Mouse (Mus musculus) brown adipose tissue, adult 24 weeks (tissue): ENCODE measurements around the gene Eef1b2. TPM values are rescaled to one million over a fixed set of nuclear protein-coding genes. Genes with fewer than 3 reads are reported as not detected.

ENCODE experiments used
- H3K27ac ChIP-seq: fragments of 200-500 bp; replicated peaks from 2 replicates; pipeline ENCODE4 v1.5.1; 2012; ENCODE audit warnings: low read depth, mild to moderate bottlenecking, low read length
- H3K4me1 ChIP-seq: fragments of 200-500 bp; 2 replicates; pipeline ENCODE4 v1.6.1; 2012; ENCODE audit warnings: low read length, mixed read lengths; ENCODE audit not compliant: control insufficient read depth, insufficient read depth, insufficient read length
- H3K4me3 ChIP-seq: fragments of 200-500 bp; 2 replicates; pipeline ENCODE4 v1.5.1; 2012; ENCODE audit warnings: low read depth, mild to moderate bottlenecking, low read length, moderate library complexity; ENCODE audit not compliant: insufficient read depth
- polyA plus RNA-seq: library from polyadenylated mRNA; stranded (reverse); fragments of >200 nt; gene quantifications from 2 replicates; pipeline ENCODE4 v1.2.4, GENCODE M21; 2012; ENCODE audit not compliant: missing spikeins, insufficient read depth, insufficient read length

Gene Eef1b2
- polyA plus RNA-seq, 1 experiment = 463 TPM

DNA sequence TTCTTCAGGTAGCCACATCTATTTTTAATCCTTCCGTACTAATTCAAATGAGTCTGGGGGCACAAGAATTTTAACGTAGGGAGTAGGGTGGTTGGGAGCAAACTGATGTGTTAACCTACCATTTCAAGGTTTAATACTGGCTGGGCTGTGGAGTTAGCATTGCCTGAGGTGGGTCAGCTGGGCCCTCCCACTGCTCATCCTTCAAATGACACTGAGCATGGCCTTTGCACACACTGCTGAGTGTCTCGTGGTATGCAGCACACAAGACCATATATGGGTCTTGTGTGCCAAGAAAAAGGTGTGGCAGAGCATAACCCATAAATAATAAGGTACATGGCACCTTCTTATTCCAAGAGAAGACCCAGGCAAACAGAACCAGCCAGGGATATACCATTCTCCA is 31.0 kb downstream of the Eef1b2 start:
- Histone ChIP-seq H3K4me1 (no peaks in the 10 kb centered on the region), H3K4me3 (no peak overlapping the region), H3K27ac (no peak overlapping the region)

DNA sequence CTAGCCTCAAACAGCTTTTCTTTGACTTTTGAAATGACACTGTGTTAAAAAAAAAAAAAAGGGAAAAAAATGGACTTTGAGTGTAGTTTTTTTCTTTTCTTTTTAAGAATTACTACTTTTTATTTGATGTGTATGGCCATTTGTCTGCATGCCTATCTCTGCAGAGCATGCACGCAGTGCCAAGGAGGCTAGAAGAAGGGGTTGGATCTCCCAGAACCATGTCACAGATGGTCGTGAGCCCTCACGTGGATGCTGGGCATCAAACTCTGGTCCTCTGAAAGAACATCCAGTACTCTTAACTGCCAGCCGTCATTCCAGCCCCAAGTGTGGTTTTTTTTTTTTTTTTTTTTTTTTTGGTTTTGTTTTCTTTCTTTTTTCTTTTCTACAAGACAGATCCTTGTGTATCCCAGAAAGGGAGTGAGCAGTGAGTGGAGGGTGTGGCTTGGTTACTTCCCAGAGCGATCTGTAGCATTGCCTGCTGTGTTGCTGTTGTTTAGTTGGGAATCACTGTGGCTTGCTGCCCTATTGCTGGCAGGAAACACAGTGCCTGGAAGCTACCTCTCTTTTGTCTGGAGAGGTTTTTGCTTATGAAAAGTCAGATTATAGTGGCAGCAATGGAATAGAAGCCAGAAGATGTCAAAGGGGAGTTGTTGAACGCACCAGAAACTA is 33.4 kb downstream of the Eef1b2 start:
- no peak overlapping the region for H3K27ac ChIP-seq
- H3K4me1 ChIP-seq = no peaks in the 10 kb centered on the region

DNA sequence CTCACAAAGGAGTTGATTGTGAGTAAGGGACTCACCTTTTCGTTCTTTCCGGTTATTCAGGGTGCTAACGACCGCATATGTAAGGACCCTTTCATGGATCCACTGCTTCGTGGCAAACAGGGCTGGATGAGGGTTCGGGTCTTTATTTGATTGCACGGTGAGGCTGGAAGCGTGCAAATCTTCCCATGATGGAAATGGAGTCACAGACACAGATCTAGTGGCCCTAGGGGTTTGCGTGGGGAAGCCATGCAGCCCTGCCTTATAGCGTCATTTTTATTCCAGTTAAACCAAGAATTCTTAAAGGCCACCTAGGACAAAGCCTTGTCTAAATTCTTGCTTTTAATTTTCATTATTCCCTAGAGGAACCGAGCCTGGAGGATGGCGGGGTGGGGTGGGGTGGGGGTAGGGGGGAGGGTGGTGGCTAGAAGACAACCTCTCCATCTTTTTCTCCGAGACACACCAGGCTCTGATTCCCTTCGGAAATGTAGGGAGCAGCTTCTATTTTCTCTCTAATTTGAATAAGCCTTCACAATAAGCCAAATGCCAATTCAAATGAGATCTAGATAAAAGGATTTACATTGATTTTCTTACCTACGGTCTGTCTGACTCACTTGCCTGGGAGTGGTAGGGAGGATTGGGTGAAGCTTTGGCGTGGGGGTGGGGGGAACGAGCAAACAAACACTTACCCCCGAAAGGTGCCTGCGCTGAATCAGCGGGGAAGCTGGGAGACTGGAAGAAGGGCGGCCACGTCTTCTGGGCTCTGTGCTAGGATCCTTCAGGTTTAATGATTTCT is 37.0 kb downstream of the Eef1b2 start:
- Histone ChIP-seq H3K4me1 (no peaks in the 10 kb centered on the region), H3K4me3 (0 out of 2 replicates have a peak overlapping the region, but pooled peaks have one; percentile 12), H3K27ac (peak overlapping the region; percentile 35)

More for the DNA sequence above, 33.4 kb downstream of the Eef1b2 start:
- H3K4me3 ChIP-seq = no peak overlapping the region

DNA sequence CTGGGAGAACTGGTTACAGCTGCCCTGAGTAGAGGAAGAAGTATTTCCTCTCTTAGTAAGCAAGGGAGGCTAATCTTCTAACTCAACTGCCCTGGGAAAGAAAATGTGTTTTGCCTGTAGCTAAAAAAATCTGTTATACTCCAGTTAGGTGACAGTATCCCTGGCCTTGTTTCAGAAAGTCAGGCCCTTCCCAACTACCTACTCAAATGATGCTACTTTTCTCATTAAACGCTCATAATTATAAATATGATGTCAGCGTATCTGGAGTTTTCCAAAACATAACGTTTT is 37.6 kb downstream of the Eef1b2 start, which contains the start of gene Gpr1:
Gene Gpr1 (minus strand): TSS at position 273 of the 288 bp plus-strand sequence.
- peak within 1 kb of the TSS; percentile 25; the same call in 1 of the 2 replicates for H3K4me3 ChIP-seq
- H3K4me1 ChIP-seq = no peaks in the 10 kb centered on the region
- H3K27ac ChIP-seq = peak within 1 kb of the TSS; percentile 78

DNA sequence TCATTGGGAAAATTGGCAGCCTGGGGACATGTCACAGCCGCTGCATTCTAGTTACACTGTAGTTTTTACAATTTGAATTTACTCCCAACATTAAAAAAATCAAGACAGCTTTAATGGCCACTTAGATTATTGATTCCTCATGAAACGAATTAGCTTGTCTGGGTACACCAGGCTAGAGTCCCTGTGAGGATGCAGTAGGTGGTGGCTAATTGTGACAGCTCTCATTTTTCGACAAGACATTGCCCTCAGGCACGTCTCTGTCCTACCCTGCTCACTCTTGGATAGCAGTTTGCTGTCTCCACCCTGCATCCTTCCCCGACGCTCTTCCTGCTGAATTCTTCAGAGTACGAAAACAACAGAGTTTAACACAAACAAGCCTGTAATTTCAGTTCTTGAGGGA is 38.0 kb downstream of the Eef1b2 start:
- H3K4me3 ChIP-seq = peak overlapping the region; percentile 25; the same call in 1 of the 2 replicates
- H3K27ac ChIP-seq = peak overlapping the region; percentile 78
- no peaks in the 10 kb centered on the region for H3K4me1 ChIP-seq

DNA sequence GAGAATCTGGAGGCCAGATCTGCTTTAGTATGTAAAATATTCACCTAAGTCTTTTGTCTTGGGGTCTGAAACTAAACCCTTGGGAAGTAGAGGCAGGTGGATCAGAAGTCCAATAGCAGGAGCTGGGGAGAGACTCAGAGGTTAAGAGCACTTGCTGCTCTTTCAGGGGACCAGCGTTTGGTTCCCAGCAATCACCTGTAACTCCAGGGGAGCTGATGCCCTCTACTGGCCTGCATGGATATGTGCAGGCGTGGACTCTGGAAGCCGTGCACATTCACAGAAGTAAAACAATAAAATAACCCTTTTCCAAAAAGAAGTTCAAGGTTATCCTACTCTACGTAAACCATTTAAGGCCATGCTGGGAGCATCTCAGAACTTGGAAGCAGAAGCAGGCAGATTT is 42.7 kb downstream of the Eef1b2 start:
- Histone ChIP-seq H3K4me1 (no peaks in the 10 kb centered on the region), H3K27ac (no peak overlapping the region), H3K4me3 (no peak overlapping the region)

DNA sequence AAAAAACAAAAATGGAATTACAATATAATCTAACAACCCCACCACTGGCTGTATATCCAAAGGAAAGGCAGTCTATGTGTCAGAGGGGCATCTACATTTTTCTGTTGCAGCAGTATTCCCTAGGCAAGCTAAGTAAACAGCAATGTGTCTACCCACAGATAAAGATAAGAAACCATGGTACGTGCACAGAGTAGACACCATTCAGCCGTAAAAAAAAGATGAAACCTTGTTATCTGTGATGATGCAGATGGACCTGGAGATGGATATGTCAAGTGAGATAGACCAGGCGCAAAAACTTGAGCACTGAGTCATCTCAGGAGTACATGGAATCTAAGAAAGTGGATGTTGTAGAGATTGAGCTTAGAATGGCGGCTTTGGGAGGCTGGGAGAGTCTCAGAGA is 48.4 kb downstream of the Eef1b2 start:
- Histone ChIP-seq H3K4me1 (no peaks in the 10 kb centered on the region), H3K27ac (no peak overlapping the region), H3K4me3 (no peak overlapping the region)

DNA sequence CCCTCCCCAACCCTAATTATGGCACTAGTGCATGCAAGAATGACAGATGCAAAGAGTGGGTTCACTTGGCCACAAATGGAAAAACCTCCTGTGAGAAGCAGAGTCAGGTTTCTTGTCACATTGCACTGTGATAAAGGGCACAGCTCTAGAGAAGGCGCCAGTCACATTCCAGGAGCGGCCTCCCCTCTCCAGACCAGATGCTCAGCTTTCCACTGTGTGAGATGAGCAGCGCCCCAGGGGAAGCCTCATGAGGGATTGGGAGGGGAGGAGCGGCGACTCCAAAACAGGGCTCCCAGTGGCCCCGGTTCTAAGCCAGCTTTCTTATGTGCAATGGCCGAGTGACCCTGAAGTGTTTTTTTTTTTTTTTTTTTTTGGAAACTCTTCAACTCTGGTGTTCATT is 49.3 kb downstream of the Eef1b2 start:
- no peaks in the 10 kb centered on the region for H3K4me1 ChIP-seq
- H3K27ac ChIP-seq = no peak overlapping the region
- no peak overlapping the region for H3K4me3 ChIP-seq

DNA sequence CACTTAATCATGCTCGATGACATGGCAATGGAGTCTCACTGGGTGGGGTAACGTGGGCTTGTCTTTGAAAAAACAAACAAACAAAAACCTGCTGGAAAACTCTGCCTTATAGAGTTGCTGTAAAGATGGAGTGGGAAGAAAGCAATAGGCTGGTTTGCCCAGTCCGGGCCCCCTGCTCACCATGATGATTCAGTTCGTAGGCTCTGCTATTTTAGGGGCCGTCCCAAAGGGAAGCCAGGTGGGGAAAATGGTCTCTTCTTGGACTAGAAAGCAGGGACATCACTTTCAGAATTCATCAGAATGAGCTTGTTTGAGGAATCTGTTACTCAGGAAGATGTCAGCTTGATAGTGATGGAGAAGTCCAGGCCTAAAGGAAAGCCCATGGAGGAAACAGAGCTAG is 50.6 kb downstream of the Eef1b2 start:
- H3K4me3 ChIP-seq = no peak overlapping the region
- no peak overlapping the region for H3K27ac ChIP-seq
- H3K4me1 ChIP-seq = no peaks in the 10 kb centered on the region

Other genes starting within 250 kb of the Eef1b2 start
- gene Ino80d, start 62.2 kb upstream of the Eef1b2 start, polyA plus RNA-seq = 3.7 and 5.2 TPM in 2 replicates
- gene Ndufs1, start within 50 bp of the Eef1b2 start, polyA plus RNA-seq = 837 and 962 TPM in 2 replicates
- gene Gpr1, start 37.7 kb downstream of the Eef1b2 start, polyA plus RNA-seq = 0.79 and 1.2 TPM in 2 replicates
- not detected in 2 replicates for gene Zdbf2, start 96.4 kb downstream of the Eef1b2 start, polyA plus RNA-seq